Mouse (Mus musculus): ENCODE results near the gene Bap1. TPM values are rescaled to one million over a fixed set of nuclear protein-coding genes. Genes with fewer than 3 reads are reported as not detected.

Bap1 gene
- polyA plus RNA-seq, 1 experiment from 2014 or later = 52.0 TPM

DNA sequence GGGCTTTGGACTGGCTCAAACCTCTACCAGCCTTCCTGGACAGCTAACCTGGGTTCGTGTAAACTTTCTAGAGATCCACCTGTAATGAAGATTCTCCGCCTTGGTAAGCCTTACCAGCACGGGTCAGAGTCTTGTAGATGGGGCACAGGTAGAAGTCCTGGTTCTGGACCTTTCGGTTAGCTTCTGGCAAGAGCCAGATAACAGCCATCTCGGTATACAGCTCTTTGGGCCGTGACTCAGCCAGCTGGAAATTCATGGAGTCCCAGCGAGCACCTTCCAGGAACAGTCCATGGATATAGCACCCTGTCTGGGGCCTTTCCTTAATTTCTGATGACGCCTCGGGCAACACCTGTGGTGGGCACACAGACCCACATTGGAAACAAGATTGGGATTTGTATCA, 9.7 kb downstream of the Bap1 start:
- no peak for ATAC-seq (ENCODE audit: extremely low read depth, insufficient number of reproducible peaks, low FRiP score, low TSS enrichment)
- no peaks in the 10 kb centered on the region for H3K4me1 ChIP-seq
- H3K4me3 ChIP-seq = no peak overlapping the region
- H3K9ac ChIP-seq = no peak overlapping the region
- H3K36me3 ChIP-seq = peaks cover 65% of the 10 kb centered on the region
- no peak overlapping the region for H3K27ac ChIP-seq (replicated peaks)
- no peaks in the 10 kb centered on the region for H3K27me3 ChIP-seq (replicated peaks)
- H3K9me3 ChIP-seq = no peaks in the 10 kb centered on the region
- 85% methylated on average over 9 of the region's 9 CpGs for WGBS
- H3K4me2 ChIP-seq = no peak overlapping the region

- Histone ChIP-seq H3K27me3 (replicated peaks) (peaks cover 9% of the 10 kb centered on the region; the same call in 1 of the 2 replicates), H3K27ac (replicated peaks) (no peak overlapping the region), H3K4me3 (no peak overlapping the region), H3K4me2 (no peak overlapping the region), H3K4me1 (peaks cover 9% of the 10 kb centered on the region; the same call in 1 of the 2 replicates), H3K9ac (no peak overlapping the region), H3K9me3 (no peaks in the 10 kb centered on the region), H3K36me3 (no peaks in the 10 kb centered on the region)
- no peak for ATAC-seq (ENCODE audit: extremely low read depth, insufficient number of reproducible peaks, low FRiP score, low TSS enrichment)
- WGBS = 81% methylated on average over 11 of the region's 11 CpGs
These were observed 16.4 kb downstream of the Bap1 start for GRCm38 (mm10) chr14:31267649-31268048.

GRCm38 (mm10) chr14:31268301-31269001, 17.2 kb downstream of the Bap1 start:
- no peak for ATAC-seq (ENCODE audit: extremely low read depth, insufficient number of reproducible peaks, low FRiP score, low TSS enrichment)

GRCm38 (mm10) chr14:31269456-31270100, 18.3 kb downstream of the Bap1 start:
- no peak overlapping the region for H3K27ac ChIP-seq (replicated peaks)
- no peaks in the 10 kb centered on the region for H3K36me3 ChIP-seq
- H3K4me3 ChIP-seq = peak overlapping the region; percentile 46
- H3K9me3 ChIP-seq = no peaks in the 10 kb centered on the region
- peak overlapping the region; percentile 70 for H3K4me2 ChIP-seq
- H3K27me3 ChIP-seq (replicated peaks) = peaks cover 9% of the 10 kb centered on the region; the same call in 1 of the 2 replicates
- H3K4me1 ChIP-seq = peaks cover 9% of the 10 kb centered on the region; the same call in 1 of the 2 replicates
- WGBS = 14% methylated on average over 28 of the region's 28 CpGs
- ATAC-seq (ENCODE audit: extremely low read depth, insufficient number of reproducible peaks, low FRiP score, low TSS enrichment) = no peak
- peak overlapping the region; percentile 70 for H3K9ac ChIP-seq

More at GRCm38 (mm10) chr14:31268301-31269001, 17.2 kb downstream of the Bap1 start:
- H3K27me3 ChIP-seq (replicated peaks) = peaks cover 9% of the 10 kb centered on the region; the same call in 1 of the 2 replicates
- H3K4me2 ChIP-seq = peak overlapping the region; percentile 70
- no peak overlapping the region for H3K27ac ChIP-seq (replicated peaks)
- no peak overlapping the region for H3K4me3 ChIP-seq
- peaks cover 9% of the 10 kb centered on the region; the same call in 1 of the 2 replicates for H3K4me1 ChIP-seq
- no peaks in the 10 kb centered on the region for H3K36me3 ChIP-seq
- H3K9me3 ChIP-seq = no peaks in the 10 kb centered on the region
- 67% methylated on average over 9 of the region's 9 CpGs for WGBS
- no peak overlapping the region for H3K9ac ChIP-seq

DNA sequence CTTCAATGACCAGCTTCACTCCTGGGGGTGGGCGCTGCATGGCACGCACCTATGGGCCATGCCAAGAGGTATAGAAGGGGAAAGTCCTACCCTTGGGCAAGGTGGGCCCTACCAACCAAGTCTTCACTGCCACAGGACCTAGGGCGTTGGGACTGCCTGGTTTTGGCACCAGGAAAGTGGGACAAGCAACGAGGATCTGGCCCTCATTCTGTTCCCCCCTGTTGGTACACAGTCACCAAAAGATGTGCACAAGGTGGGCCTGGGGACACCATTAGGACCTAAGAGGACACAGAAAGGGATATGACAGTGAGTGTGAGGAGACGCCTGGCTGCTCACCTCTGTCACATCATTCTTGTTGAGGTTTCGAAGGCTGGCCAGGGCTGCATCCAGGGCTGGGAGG, 19.9 kb downstream of the Bap1 start:
- Histone ChIP-seq H3K9me3 (no peaks in the 10 kb centered on the region), H3K27ac (replicated peaks) (no peak overlapping the region), H3K4me2 (no peak overlapping the region), H3K4me3 (no peak overlapping the region), H3K9ac (no peak overlapping the region), H3K4me1 (peaks cover 9% of the 10 kb centered on the region; the same call in 1 of the 2 replicates), H3K36me3 (no peaks in the 10 kb centered on the region), H3K27me3 (replicated peaks) (peaks cover 9% of the 10 kb centered on the region; the same call in 1 of the 2 replicates)
- ATAC-seq (ENCODE audit: extremely low read depth, insufficient number of reproducible peaks, low FRiP score, low TSS enrichment) = no peak
- WGBS = 85% methylated on average over 6 of the region's 6 CpGs

DNA sequence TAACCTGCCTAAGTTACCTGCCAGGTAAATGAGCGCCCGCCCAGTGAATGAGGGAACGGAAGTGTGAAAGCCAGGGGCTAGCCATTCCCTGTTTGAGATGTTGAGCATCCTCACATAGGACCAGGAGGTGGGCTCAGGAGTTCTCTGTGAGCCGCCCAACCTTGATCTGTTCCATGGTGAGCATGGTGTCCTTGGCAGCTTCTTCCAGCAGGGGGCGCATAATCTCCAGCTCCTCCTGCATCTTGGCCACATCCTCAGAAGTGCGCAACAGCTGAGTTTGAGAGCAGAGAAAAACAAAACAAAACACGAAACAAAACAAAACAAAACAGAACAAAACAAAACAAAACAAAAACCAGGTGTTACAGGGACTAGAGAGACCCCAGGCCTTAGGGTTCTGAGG, 20.9 kb downstream of the Bap1 start:
- Histone ChIP-seq H3K36me3 (no peaks in the 10 kb centered on the region), H3K27ac (replicated peaks) (no peak overlapping the region), H3K4me2 (no peak overlapping the region), H3K9me3 (no peaks in the 10 kb centered on the region), H3K4me3 (no peak overlapping the region), H3K4me1 (peaks cover 9% of the 10 kb centered on the region; the same call in 1 of the 2 replicates), H3K27me3 (replicated peaks) (peaks cover 9% of the 10 kb centered on the region; the same call in 1 of the 2 replicates), H3K9ac (no peak overlapping the region)
- no peak for ATAC-seq (ENCODE audit: extremely low read depth, insufficient number of reproducible peaks, low FRiP score, low TSS enrichment)
- WGBS = 20% methylated on average over 7 of the region's 7 CpGs

GRCm38 (mm10) chr14:31285728-31286127, 34.5 kb downstream of the Bap1 start:
- no peaks in the 10 kb centered on the region for H3K36me3 ChIP-seq
- H3K4me2 ChIP-seq = no peak overlapping the region
- H3K9me3 ChIP-seq = no peaks in the 10 kb centered on the region
- H3K4me3 ChIP-seq = no peak overlapping the region
- H3K27me3 ChIP-seq (replicated peaks) = peaks cover 28% of the 10 kb centered on the region
- no peak overlapping the region for H3K27ac ChIP-seq (replicated peaks)
- no peaks in the 10 kb centered on the region for H3K4me1 ChIP-seq
- 76% methylated on average over 8 of the region's 8 CpGs for WGBS
- no peak for ATAC-seq (ENCODE audit: extremely low read depth, insufficient number of reproducible peaks, low FRiP score, low TSS enrichment)
- H3K9ac ChIP-seq = no peak overlapping the region

Other genes starting within 250 kb of the Bap1 start
- 340 and 382 TPM in 2 replicates for gene Spcs1, start 249.8 kb upstream of the Bap1 start, polyA plus RNA-seq (2015; fragmentation: Nextera tagmentation; extraction: Ambion mirVana)
- 93.0 and 102 TPM in 2 replicates for gene Pbrm1, start 232.3 kb upstream of the Bap1 start, polyA plus RNA-seq (2015; fragmentation: Nextera tagmentation; extraction: Ambion mirVana)
- gene Gnl3, start 232.3 kb upstream of the Bap1 start, polyA plus RNA-seq (2015; fragmentation: Nextera tagmentation; extraction: Ambion mirVana) = 61.2 and 64.9 TPM in 2 replicates
- 78.4 and 81.9 TPM in 2 replicates for gene Smim4, start 122.5 kb upstream of the Bap1 start, polyA plus RNA-seq (2015; fragmentation: Nextera tagmentation; extraction: Ambion mirVana)
- 300 and 318 TPM in 2 replicates for gene Nt5dc2, start 120.4 kb upstream of the Bap1 start, polyA plus RNA-seq (2015; fragmentation: Nextera tagmentation; extraction: Ambion mirVana)
- gene Stab1, start 82.8 kb upstream of the Bap1 start, polyA plus RNA-seq (2015; fragmentation: Nextera tagmentation; extraction: Ambion mirVana) = 43.2 and 49.5 TPM in 2 replicates
- 3,442 and 4,164 TPM in 2 replicates for gene Tnnc1, start 43.1 kb upstream of the Bap1 start, polyA plus RNA-seq (2015; fragmentation: Nextera tagmentation; extraction: Ambion mirVana)
- 340 and 345 TPM in 2 replicates for gene Nisch, start 34.5 kb upstream of the Bap1 start, polyA plus RNA-seq (2015; fragmentation: Nextera tagmentation; extraction: Ambion mirVana)
- gene Sema3g, start 33.6 kb upstream of the Bap1 start, polyA plus RNA-seq (2015; fragmentation: Nextera tagmentation; extraction: Ambion mirVana) = 0.51 TPM in 2 replicates
- gene Phf7, start 133 bp upstream of the Bap1 start, polyA plus RNA-seq (2015; fragmentation: Nextera tagmentation; extraction: Ambion mirVana) = 7.8 and 8.2 TPM in 2 replicates
- 0.94 and 1.3 TPM in 2 replicates for gene Dnah1, start 72.4 kb downstream of the Bap1 start, polyA plus RNA-seq (2015; fragmentation: Nextera tagmentation; extraction: Ambion mirVana)
- 32.8 and 36.7 TPM in 2 replicates for gene Capn7, start 85.2 kb downstream of the Bap1 start, polyA plus RNA-seq (2015; fragmentation: Nextera tagmentation; extraction: Ambion mirVana)
- 26.7 and 28.2 TPM in 2 replicates for gene Sh3bp5, start 184.6 kb downstream of the Bap1 start, polyA plus RNA-seq (2015; fragmentation: Nextera tagmentation; extraction: Ambion mirVana)
- gene Eaf1, start 242.9 kb downstream of the Bap1 start, polyA plus RNA-seq (2015; fragmentation: Nextera tagmentation; extraction: Ambion mirVana) = 11.7 and 12.0 TPM in 2 replicates
- gene Mettl6, start 243.6 kb downstream of the Bap1 start, polyA plus RNA-seq (2015; fragmentation: Nextera tagmentation; extraction: Ambion mirVana) = 38.7 and 42.9 TPM in 2 replicates